Mouse (Mus musculus) lung, postnatal 0 days (tissue): ENCODE data around the gene Sash1.

Experiments used
- CTCF ChIP-seq: IDR thresholded peaks from 2 replicates; pipeline ENCODE4 v1.5.1; 2016; ENCODE audit warnings: antibody characterized with exemption, mild to moderate bottlenecking
- EP300 ChIP-seq: IDR thresholded peaks from 2 replicates; pipeline ENCODE4 v1.6.1; 2016; ENCODE audit warnings: antibody characterized with exemption, mild to moderate bottlenecking, control low read depth

DNA sequence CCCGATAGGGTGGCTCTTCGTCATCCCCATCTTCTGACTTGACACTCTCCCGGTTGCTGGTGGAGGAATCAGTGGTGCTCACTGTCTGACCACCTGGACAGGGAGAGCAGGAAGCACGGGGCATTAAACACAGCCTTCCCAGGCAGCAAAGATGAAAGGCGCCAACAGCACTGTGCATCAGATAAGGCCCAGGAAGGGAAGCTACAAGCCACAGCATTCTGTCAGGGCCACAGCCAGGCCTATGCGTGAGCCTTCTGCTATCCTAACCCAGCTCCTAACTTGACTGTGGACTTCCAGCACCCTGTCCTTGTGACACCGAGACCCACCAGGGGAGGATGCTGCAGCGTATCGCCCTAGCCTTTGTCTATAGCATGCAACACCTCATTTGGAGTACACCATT lies 144.4 kb downstream of the Sash1 start:
- TF ChIP-seq CTCF (no peak), EP300 (no peak)
